Mouse (Mus musculus): Measurements from ENCODE around the gene Scgb2b27. TPM values are rescaled to one million over a fixed set of nuclear protein-coding genes. Genes with fewer than 3 reads are reported as not detected.
"Not testable (repeated sequence)": the region's sequence is repeated elsewhere in the genome, so short reads cannot be mapped to it uniquely, and the experiment has no call there.

Scgb2b27 gene
- not detected in 2 replicates for polyA plus RNA-seq (2016; fragmentation: Nextera tagmentation; extraction: Ambion mirVana)

DNA sequence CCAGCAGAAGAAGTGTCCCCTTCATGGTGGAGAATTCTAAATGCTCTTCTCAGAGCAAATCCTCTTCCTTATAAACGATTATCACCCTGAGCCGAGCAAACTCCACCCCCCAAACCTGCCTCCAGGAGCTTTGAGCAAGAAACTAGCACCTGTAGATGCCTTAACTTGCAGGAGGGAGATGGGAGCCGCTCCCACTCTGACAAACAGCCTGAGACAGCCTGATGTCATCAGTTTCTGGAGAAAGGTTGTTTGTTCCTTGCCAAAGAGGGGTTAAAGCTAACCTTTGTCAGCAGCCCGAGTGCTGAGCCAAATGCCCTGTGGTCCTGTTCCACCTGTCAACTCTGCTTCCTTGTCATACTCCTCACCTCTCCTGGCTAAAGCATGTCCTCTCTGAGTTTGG lies at the start of gene Scgb2b27:
Scgb2b27 (minus strand) TSS at position 101 of the 400 bp plus-strand sequence.
- ATAC-seq (ENCODE audit: low FRiP score, low read depth), result no peak

DNA sequence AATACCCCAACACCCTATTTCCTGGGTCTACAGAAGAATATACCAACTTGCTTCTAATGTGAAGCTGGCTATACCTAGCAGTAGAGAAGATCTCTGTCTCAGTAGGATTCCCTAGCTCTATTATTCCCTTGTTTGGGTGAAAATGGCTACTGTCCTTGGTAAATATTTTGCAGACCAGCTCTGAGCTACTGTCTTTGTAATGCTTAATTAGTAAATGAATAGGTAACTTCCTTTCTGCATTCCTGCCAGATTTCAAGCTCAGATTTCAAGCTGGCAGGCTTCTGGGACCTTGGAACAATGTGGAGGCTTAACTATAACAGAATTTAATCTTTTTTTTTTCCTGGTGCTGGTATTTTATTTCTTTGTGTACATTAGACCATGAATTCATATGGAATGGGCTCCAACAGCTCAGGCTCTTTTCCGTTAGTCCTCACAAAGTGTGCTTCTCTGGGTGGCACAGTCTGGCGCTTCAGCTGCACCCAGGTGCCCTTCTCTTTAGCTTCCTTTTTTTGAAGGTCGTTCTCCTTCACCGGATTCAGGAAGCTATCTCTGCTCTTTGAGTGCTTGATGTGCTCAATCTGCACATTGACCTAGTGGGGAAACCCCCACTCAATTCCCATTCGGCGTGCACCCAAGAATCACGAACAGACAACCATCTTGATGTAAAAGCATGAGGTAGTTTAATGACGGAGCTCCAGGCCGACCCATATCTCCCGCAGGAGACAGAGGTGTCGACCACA lies 22.5 kb upstream of the Scgb2b27 start:
- H3K9me3 ChIP-seq, result peaks cover 46% of the 10 kb centered on the region
- ATAC-seq (ENCODE audit: low FRiP score, low read depth); H3K27me3 ChIP-seq; H3K4me3 ChIP-seq; H3K9ac ChIP-seq (replicated peaks); H3K27ac ChIP-seq (replicated peaks); H3K4me1 ChIP-seq; H3K36me3 ChIP-seq; H3K4me2 ChIP-seq (replicated peaks): not testable (repeated sequence)
- 88% methylated on average over 11 of the region's 11 CpGs for WGBS

More for the DNA sequence above, at the start of gene Scgb2b27:
- peaks cover 50% of the 10 kb centered on the region for H3K9me3 ChIP-seq
- H3K4me2 ChIP-seq (replicated peaks), result no peak within 1 kb of the TSS
- H3K9ac ChIP-seq (replicated peaks), result no peak within 1 kb of the TSS
- no peaks in the 10 kb centered on the region for H3K4me1 ChIP-seq
- WGBS, result 74% methylated on average over 4 of the region's 4 CpGs
- H3K27me3 ChIP-seq, result no peaks in the 10 kb centered on the region
- no peak within 1 kb of the TSS for H3K27ac ChIP-seq (replicated peaks)
- no peaks in the 10 kb centered on the region for H3K36me3 ChIP-seq
- no peak within 1 kb of the TSS for H3K4me3 ChIP-seq

GRCm38 (mm10) chr7:34034579-34034978 lies 20.8 kb upstream of the Scgb2b27 start:
- not testable (repeated sequence) for H3K4me3 ChIP-seq; H3K27ac ChIP-seq (replicated peaks); H3K27me3 ChIP-seq; H3K4me1 ChIP-seq; H3K36me3 ChIP-seq; ATAC-seq (ENCODE audit: low FRiP score, low read depth); H3K9ac ChIP-seq (replicated peaks); H3K4me2 ChIP-seq (replicated peaks)
- WGBS, result 65% methylated on average over 3 of the region's 4 CpGs
- H3K9me3 ChIP-seq, result peaks cover 53% of the 10 kb centered on the region

DNA sequence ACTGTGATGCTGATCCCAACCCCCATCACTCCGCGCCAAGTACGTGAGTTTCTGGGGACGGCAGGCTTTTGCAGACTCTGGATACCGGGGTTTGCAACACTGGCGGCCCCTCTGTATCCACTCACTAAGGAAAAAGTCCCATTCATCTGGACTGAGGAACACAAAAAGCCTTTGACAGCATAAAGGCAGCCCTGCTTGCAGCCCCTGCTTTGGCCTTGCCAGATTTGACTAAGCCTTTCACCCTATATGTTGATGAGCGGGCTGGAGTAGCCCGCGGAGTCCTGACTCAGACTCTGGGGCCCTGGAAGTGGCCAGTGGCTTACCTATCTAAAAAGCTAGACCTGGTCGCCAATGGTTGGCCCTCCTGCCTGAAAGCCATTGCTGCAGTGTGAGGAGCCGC lies 16.3 kb upstream of the Scgb2b27 start:
- Histone ChIP-seq H3K9ac (replicated peaks) (no peak overlapping the region), H3K4me3 (no peak overlapping the region), H3K27ac (replicated peaks) (no peak overlapping the region), H3K4me1 (no peaks in the 10 kb centered on the region), H3K36me3 (no peaks in the 10 kb centered on the region), H3K4me2 (replicated peaks) (no peak overlapping the region), H3K27me3 (no peaks in the 10 kb centered on the region), H3K9me3 (peaks cover 75% of the 10 kb centered on the region)
- ATAC-seq (ENCODE audit: low FRiP score, low read depth), result no peak
- WGBS, result 94% methylated on average over 11 of the region's 11 CpGs

DNA sequence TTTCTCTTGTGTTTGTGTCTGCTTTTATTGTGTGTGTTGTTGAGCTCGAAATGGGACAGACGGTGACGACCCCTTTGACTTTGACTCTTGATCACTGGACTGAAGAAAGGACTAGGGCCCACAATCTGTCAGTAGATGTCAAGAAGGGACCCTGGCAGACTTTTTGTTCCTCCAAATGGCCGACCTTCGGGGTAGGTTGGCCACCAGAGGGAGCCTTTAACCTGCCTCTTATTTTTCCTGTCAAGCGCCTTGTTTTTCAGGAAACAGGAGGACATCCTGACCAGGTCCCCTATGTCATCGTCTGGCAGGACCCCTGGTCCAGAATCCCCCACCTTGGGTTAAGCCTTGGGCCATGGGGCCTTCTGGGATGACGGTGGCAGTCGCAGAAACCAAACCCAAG lies 13.5 kb upstream of the Scgb2b27 start:
- 89% methylated on average over 9 of the region's 9 CpGs for WGBS
- H3K36me3 ChIP-seq; H3K9ac ChIP-seq (replicated peaks); H3K4me3 ChIP-seq; H3K27ac ChIP-seq (replicated peaks); ATAC-seq (ENCODE audit: low FRiP score, low read depth); H3K27me3 ChIP-seq; H3K4me2 ChIP-seq (replicated peaks); H3K4me1 ChIP-seq: not testable (repeated sequence)
- H3K9me3 ChIP-seq, result peaks cover 78% of the 10 kb centered on the region

- WGBS, result 84% methylated on average over 4 of the region's 4 CpGs
- peaks cover 74% of the 10 kb centered on the region for H3K9me3 ChIP-seq
These were observed 11.9 kb upstream of the Scgb2b27 start for GRCm38 (mm10) chr7:34025641-34026040.

GRCm38 (mm10) chr7:34021183-34021582 lies 7.4 kb upstream of the Scgb2b27 start, which contains the start of gene Scgb1b27:
Gene Scgb1b27, plus strand, starts transcription at chr7:34021483.
- H3K4me1 ChIP-seq; ATAC-seq (ENCODE audit: low FRiP score, low read depth); H3K36me3 ChIP-seq; H3K4me3 ChIP-seq; H3K27me3 ChIP-seq; H3K27ac ChIP-seq (replicated peaks); H3K9ac ChIP-seq (replicated peaks); H3K4me2 ChIP-seq (replicated peaks): not testable (repeated sequence)
- H3K9me3 ChIP-seq, result peaks cover 71% of the 10 kb centered on the region
- 90% methylated on average over 1 of the region's 1 CpGs for WGBS

More at GRCm38 (mm10) chr7:34025641-34026040, 11.9 kb upstream of the Scgb2b27 start:
- Histone ChIP-seq H3K9ac (replicated peaks) (no peak overlapping the region), H3K4me2 (replicated peaks) (no peak overlapping the region), H3K27me3 (no peaks in the 10 kb centered on the region), H3K4me1 (no peaks in the 10 kb centered on the region), H3K36me3 (no peaks in the 10 kb centered on the region), H3K27ac (replicated peaks) (no peak overlapping the region), H3K4me3 (no peak overlapping the region)
- no peak for ATAC-seq (ENCODE audit: low FRiP score, low read depth)

DNA sequence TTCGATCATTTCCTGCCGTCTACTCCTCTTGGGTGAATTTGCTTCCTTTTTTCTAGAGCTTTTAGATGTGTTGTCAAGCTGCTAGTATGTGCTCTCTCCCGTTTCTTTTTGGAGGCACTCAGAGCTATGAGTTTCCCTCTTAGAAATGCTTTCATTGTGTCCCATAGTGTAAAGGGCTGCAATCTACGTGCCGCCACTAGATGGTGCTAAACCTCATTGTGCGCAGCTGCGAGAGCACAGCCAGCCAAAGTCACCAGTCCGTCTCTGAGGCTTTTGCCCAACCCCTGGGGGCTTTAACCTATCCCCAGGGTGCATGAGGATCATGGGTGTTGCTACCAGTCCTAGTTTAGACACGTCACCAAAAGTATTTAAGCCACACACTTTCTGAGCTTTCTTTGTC lies 31.5 kb downstream of the Scgb2b27 start:
- not testable (repeated sequence) for H3K4me3 ChIP-seq; H3K4me1 ChIP-seq; H3K27me3 ChIP-seq; H3K27ac ChIP-seq (replicated peaks); H3K36me3 ChIP-seq; H3K4me2 ChIP-seq (replicated peaks); ATAC-seq (ENCODE audit: low FRiP score, low read depth); H3K9ac ChIP-seq (replicated peaks)
- peaks cover 22% of the 10 kb centered on the region; the same call in 1 of the 2 replicates for H3K9me3 ChIP-seq
- 36% methylated on average over 8 of the region's 9 CpGs for WGBS

Other genes with a start within 250 kb of the Scgb2b27 start
- not detected in 2 replicates for gene Scgb2b26, start 68.9 kb downstream of the Scgb2b27 start, polyA plus RNA-seq (2016; fragmentation: Nextera tagmentation; extraction: Ambion mirVana)
- not detected in 2 replicates for gene Scgb1b27, start 7.5 kb upstream of the Scgb2b27 start, polyA plus RNA-seq (2016; fragmentation: Nextera tagmentation; extraction: Ambion mirVana)
- gene Scgb1b30, start 81.5 kb upstream of the Scgb2b27 start, polyA plus RNA-seq (2016; fragmentation: Nextera tagmentation; extraction: Ambion mirVana), result not detected in 2 replicates
- 3.0 and 3.8 TPM in 2 replicates for gene Wtip, start 119.3 kb upstream of the Scgb2b27 start, polyA plus RNA-seq (2016; fragmentation: Nextera tagmentation; extraction: Ambion mirVana)
- gene Uba2, start 155.7 kb upstream of the Scgb2b27 start, polyA plus RNA-seq (2016; fragmentation: Nextera tagmentation; extraction: Ambion mirVana), result 247 TPM in 2 replicates
- gene Pdcd2l, start 182.7 kb upstream of the Scgb2b27 start, polyA plus RNA-seq (2016; fragmentation: Nextera tagmentation; extraction: Ambion mirVana), result 64.9 and 74.9 TPM in 2 replicates
- 212 and 218 TPM in 2 replicates for gene Gpi1, start 216.4 kb upstream of the Scgb2b27 start, polyA plus RNA-seq (2016; fragmentation: Nextera tagmentation; extraction: Ambion mirVana)
- 0.76 and 1.1 TPM in 2 replicates for gene Gm6096, start 237.1 kb upstream of the Scgb2b27 start, polyA plus RNA-seq (2016; fragmentation: Nextera tagmentation; extraction: Ambion mirVana)